Mouse (Mus musculus): ENCODE data around the gene Adra1d. TPM values are rescaled to one million over a fixed set of nuclear protein-coding genes. Genes with fewer than 3 reads are reported as not detected.

The Adra1d gene
- polyA plus RNA-seq, 1 experiment from 2014 or later = 0.44 TPM

- no peak overlapping the region for H3K4me3 ChIP-seq (ENCODE audit: low read depth, low read length)
- no peak overlapping the region for H3K9ac ChIP-seq (ENCODE audit: low read length)
- H3K36me3 ChIP-seq (ENCODE audit: control insufficient read depth, insufficient read depth, low read length) = no peaks in the 10 kb centered on the region
- DNase-seq (ENCODE audit: low spot score) (no peak), ATAC-seq (ENCODE audit: low FRiP score, low TSS enrichment) (no peak)
- no peaks in the 10 kb centered on the region; the same call in 1 of the 2 replicates for H3K4me1 ChIP-seq (replicated peaks; ENCODE audit: control insufficient read depth, insufficient read depth)
- WGBS = 35% methylated on average over 2 of the region's 2 CpGs
- no peak for TF ChIP-seq CTCF (IDR thresholded peaks at IDR 0.05; ENCODE audit: low read depth)
- TF ChIP-seq EP300 (optimal IDR thresholded peaks at IDR 0.05) = no peak
- no peak overlapping the region for H3K4me2 ChIP-seq (replicated peaks; ENCODE audit: low read depth)
- peaks cover 3% of the 10 kb centered on the region; the same call in 1 of the 2 replicates for H3K27me3 ChIP-seq (ENCODE audit: control insufficient read depth, insufficient read depth, low read length)
- H3K27ac ChIP-seq (replicated peaks) = no peak overlapping the region
- H3K9me3 ChIP-seq (ENCODE audit: control insufficient read depth, low read length) = no peaks in the 10 kb centered on the region
Measured at GRCm38 (mm10) chr2:131550906-131551305, 11.2 kb downstream of the Adra1d start.

- peaks cover 3% of the 10 kb centered on the region; the same call in 1 of the 2 replicates for H3K27me3 ChIP-seq (ENCODE audit: control insufficient read depth, insufficient read depth, low read length)
- no peaks in the 10 kb centered on the region for H3K36me3 ChIP-seq (ENCODE audit: control insufficient read depth, insufficient read depth, low read length)
- no peaks in the 10 kb centered on the region; the same call in 1 of the 2 replicates for H3K4me1 ChIP-seq (replicated peaks; ENCODE audit: control insufficient read depth, insufficient read depth)
- ATAC-seq (ENCODE audit: low FRiP score, low TSS enrichment) = no peak
- H3K27ac ChIP-seq (replicated peaks) = no peak overlapping the region
- TF ChIP-seq EP300 (optimal IDR thresholded peaks at IDR 0.05) (no peak), CTCF (IDR thresholded peaks at IDR 0.05; ENCODE audit: low read depth) (no peak)
- no peak overlapping the region for H3K4me3 ChIP-seq (ENCODE audit: low read depth, low read length)
- no peaks in the 10 kb centered on the region for H3K9me3 ChIP-seq (ENCODE audit: control insufficient read depth, low read length)
- no peak for DNase-seq (ENCODE audit: low spot score)
- 75% methylated on average over 2 of the region's 2 CpGs for WGBS
- no peak overlapping the region for H3K4me2 ChIP-seq (replicated peaks; ENCODE audit: low read depth)
- H3K9ac ChIP-seq (ENCODE audit: low read length) = no peak overlapping the region
Measured at GRCm38 (mm10) chr2:131550474-131550873, 11.6 kb downstream of the Adra1d start.

- H3K9ac ChIP-seq (ENCODE audit: low read length) = no peak overlapping the region
- 88% methylated on average over 5 of the region's 5 CpGs for WGBS
- H3K4me1 ChIP-seq (replicated peaks; ENCODE audit: control insufficient read depth, insufficient read depth) = no peaks in the 10 kb centered on the region; the same call in 1 of the 2 replicates
- H3K36me3 ChIP-seq (ENCODE audit: control insufficient read depth, insufficient read depth, low read length) = no peaks in the 10 kb centered on the region
- TF ChIP-seq CTCF (IDR thresholded peaks at IDR 0.05; ENCODE audit: low read depth) (no peak), EP300 (optimal IDR thresholded peaks at IDR 0.05) (no peak)
- DNase-seq (ENCODE audit: low spot score) (no peak), ATAC-seq (ENCODE audit: low FRiP score, low TSS enrichment) (no peak)
- H3K4me2 ChIP-seq (replicated peaks; ENCODE audit: low read depth) = no peak overlapping the region
- peaks cover 3% of the 10 kb centered on the region; the same call in 1 of the 2 replicates for H3K27me3 ChIP-seq (ENCODE audit: control insufficient read depth, insufficient read depth, low read length)
- H3K4me3 ChIP-seq (ENCODE audit: low read depth, low read length) = no peak overlapping the region
- no peak overlapping the region for H3K27ac ChIP-seq (replicated peaks)
- no peaks in the 10 kb centered on the region for H3K9me3 ChIP-seq (ENCODE audit: control insufficient read depth, low read length)
Measured at GRCm38 (mm10) chr2:131549090-131549489, 13.0 kb downstream of the Adra1d start.

GRCm38 (mm10) chr2:131548330-131548729 is 13.8 kb downstream of the Adra1d start:
- ATAC-seq (ENCODE audit: low FRiP score, low TSS enrichment) (no peak), DNase-seq (ENCODE audit: low spot score) (no peak)
- Histone ChIP-seq H3K4me2 (replicated peaks; ENCODE audit: low read depth) (no peak overlapping the region), H3K27ac (replicated peaks) (no peak overlapping the region), H3K27me3 (ENCODE audit: control insufficient read depth, insufficient read depth, low read length) (peaks cover 3% of the 10 kb centered on the region; the same call in 1 of the 2 replicates), H3K9me3 (ENCODE audit: control insufficient read depth, low read length) (no peaks in the 10 kb centered on the region), H3K4me1 (replicated peaks; ENCODE audit: control insufficient read depth, insufficient read depth) (no peaks in the 10 kb centered on the region; the same call in 1 of the 2 replicates), H3K36me3 (ENCODE audit: control insufficient read depth, insufficient read depth, low read length) (no peaks in the 10 kb centered on the region), H3K4me3 (ENCODE audit: low read depth, low read length) (no peak overlapping the region), H3K9ac (ENCODE audit: low read length) (no peak overlapping the region)
- TF ChIP-seq EP300 (optimal IDR thresholded peaks at IDR 0.05) (no peak), CTCF (IDR thresholded peaks at IDR 0.05; ENCODE audit: low read depth) (no peak)
- 59% methylated on average over 2 of the region's 2 CpGs for WGBS

- H3K4me3 ChIP-seq (ENCODE audit: low read depth, low read length) = peak overlapping the region; percentile 47
- H3K4me2 ChIP-seq (replicated peaks; ENCODE audit: low read depth) = peak overlapping the region; percentile 90
- TF ChIP-seq EP300 (optimal IDR thresholded peaks at IDR 0.05) (no peak), CTCF (IDR thresholded peaks at IDR 0.05; ENCODE audit: low read depth) (0 out of 2 replicates have a peak, but pooled peaks have one; percentile 12)
- H3K36me3 ChIP-seq (ENCODE audit: control insufficient read depth, insufficient read depth, low read length) = no peaks in the 10 kb centered on the region
- 16% methylated on average over 19 of the region's 19 CpGs for WGBS
- no peaks in the 10 kb centered on the region; the same call in 1 of the 2 replicates for H3K4me1 ChIP-seq (replicated peaks; ENCODE audit: control insufficient read depth, insufficient read depth)
- 0 out of 2 replicates have a peak overlapping the region, but pooled peaks have one; percentile 4 for H3K27ac ChIP-seq (replicated peaks)
- H3K9me3 ChIP-seq (ENCODE audit: control insufficient read depth, low read length) = no peaks in the 10 kb centered on the region
- DNase-seq (ENCODE audit: low spot score) (peak; percentile 45), ATAC-seq (ENCODE audit: low FRiP score, low TSS enrichment) (no peak)
- peaks cover 3% of the 10 kb centered on the region; the same call in 1 of the 2 replicates for H3K27me3 ChIP-seq (ENCODE audit: control insufficient read depth, insufficient read depth, low read length)
- H3K9ac ChIP-seq (ENCODE audit: low read length) = no peak overlapping the region
Measured at GRCm38 (mm10) chr2:131546745-131547408, 15.2 kb downstream of the Adra1d start.

- Histone ChIP-seq H3K36me3 (ENCODE audit: control insufficient read depth, insufficient read depth, low read length) (no peaks in the 10 kb centered on the region), H3K27ac (replicated peaks) (no peak overlapping the region), H3K27me3 (ENCODE audit: control insufficient read depth, insufficient read depth, low read length) (peaks cover 3% of the 10 kb centered on the region; the same call in 1 of the 2 replicates), H3K4me2 (replicated peaks; ENCODE audit: low read depth) (peak overlapping the region; percentile 90), H3K4me1 (replicated peaks; ENCODE audit: control insufficient read depth, insufficient read depth) (no peaks in the 10 kb centered on the region; the same call in 1 of the 2 replicates), H3K9me3 (ENCODE audit: control insufficient read depth, low read length) (no peaks in the 10 kb centered on the region), H3K4me3 (ENCODE audit: low read depth, low read length) (peak overlapping the region; percentile 47), H3K9ac (ENCODE audit: low read length) (peak overlapping the region; percentile 53)
- ATAC-seq (ENCODE audit: low FRiP score, low TSS enrichment) (no peak), DNase-seq (ENCODE audit: low spot score) (no peak)
- TF ChIP-seq EP300 (optimal IDR thresholded peaks at IDR 0.05) = no peak
- no peak for TF ChIP-seq CTCF (IDR thresholded peaks at IDR 0.05; ENCODE audit: low read depth)
- WGBS = 7% methylated on average over 27 of the region's 27 CpGs
Measured at GRCm38 (mm10) chr2:131546308-131546700, 15.8 kb downstream of the Adra1d start.
